Mouse (Mus musculus) frontal cortex, adult (tissue): Measurements from ENCODE around the gene Mars.
A peak's percentile ranks its signal among the peaks of the same experiment; 100 is the strongest.

ENCODE experiments used
- ATAC-seq: cut with Nextera tagmentation; 2 replicates; pipeline ENCODE4 v1.9.2; 2017; ENCODE audit warnings: mild to moderate bottlenecking, moderate library complexity, mixed read lengths; ENCODE audit not compliant: low TSS enrichment

The Mars gene

GRCm38 (mm10) chr10:127287271-127287935 is 24.2 kb downstream of the Mars start:
- ATAC-seq, result no peak

- no peak for ATAC-seq
Observed at GRCm38 (mm10) chr10:127286730-127287129, 24.9 kb downstream of the Mars start.

- ATAC-seq, result no peak
Observed at GRCm38 (mm10) chr10:127286194-127286593, 25.4 kb downstream of the Mars start.

GRCm38 (mm10) chr10:127285644-127286043 is 25.9 kb downstream of the Mars start:
- no peak for ATAC-seq

GRCm38 (mm10) chr10:127284724-127285500 is 26.7 kb downstream of the Mars start:
- ATAC-seq, result no peak

- no peak for ATAC-seq
Observed at GRCm38 (mm10) chr10:127284105-127284622, 27.4 kb downstream of the Mars start.

- no peak for ATAC-seq
Observed at GRCm38 (mm10) chr10:127282620-127283215, 28.9 kb downstream of the Mars start.

GRCm38 (mm10) chr10:127281316-127281715 is 30.3 kb downstream of the Mars start:
- ATAC-seq, result no peak

GRCm38 (mm10) chr10:127279730-127280129 is 31.9 kb downstream of the Mars start:
- no peak for ATAC-seq

- ATAC-seq, result no peak
Observed at GRCm38 (mm10) chr10:127274261-127275022, 37.1 kb downstream of the Mars start.

GRCm38 (mm10) chr10:127272371-127272770 is 39.2 kb downstream of the Mars start:
- ATAC-seq, result no peak

GRCm38 (mm10) chr10:127269884-127270283 is 41.7 kb downstream of the Mars start:
- ATAC-seq, result no peak

GRCm38 (mm10) chr10:127269036-127269435 is 42.5 kb downstream of the Mars start:
- no peak for ATAC-seq

- no peak for ATAC-seq
Observed at GRCm38 (mm10) chr10:127268401-127268800, 43.2 kb downstream of the Mars start.

GRCm38 (mm10) chr10:127267318-127267717 is 44.3 kb downstream of the Mars start:
- ATAC-seq, result no peak

- peak; percentile 87 for ATAC-seq
Observed at GRCm38 (mm10) chr10:127266112-127267091, 45.2 kb downstream of the Mars start, which contains the start of gene Dctn2. TSS of gene Dctn2 (plus strand) at chr10:127266368.

- ATAC-seq, result no peak
Observed at GRCm38 (mm10) chr10:127265727-127266111, 45.9 kb downstream of the Mars start.

GRCm38 (mm10) chr10:127264971-127265370 is 46.6 kb downstream of the Mars start:
- no peak for ATAC-seq

GRCm38 (mm10) chr10:127264336-127264735 is 47.2 kb downstream of the Mars start:
- no peak for ATAC-seq

GRCm38 (mm10) chr10:127263631-127264030 is 48.0 kb downstream of the Mars start:
- no peak for ATAC-seq
